Mouse (Mus musculus) MEL (cell line): ENCODE results near the gene Sort1.

ENCODE experiments used
- EP300 ChIP-seq, 2 experiments: IDR thresholded peaks; 2 replicates each; pipeline ENCODE4 v1.6.1; 2011; ENCODE audit warnings: improper control_type of control experiment in 2 of 2, low read length in 2 of 2, low read depth in 1 of 2, mild to moderate bottlenecking in 1 of 2
- MAX ChIP-seq: IDR thresholded peaks from 2 replicates; pipeline ENCODE4 v1.6.1; 2011; ENCODE audit warnings: low read length, improper control_type of control experiment
- NRF1 ChIP-seq: IDR thresholded peaks from 2 replicates; pipeline ENCODE4 v1.6.1; 2014; ENCODE audit warnings: low read depth, mild to moderate bottlenecking, inconsistent platforms, low read length, improper control_type of control experiment, moderate library complexity; ENCODE audit not compliant: poor library complexity, insufficient read depth, severe bottlenecking
- POLR2A ChIP-seq, 2 experiments: IDR thresholded peaks; 2 replicates each; pipeline ENCODE4 v1.6.1; 2011 to 2012; ENCODE audit warnings: low read length in 2 of 2, mild to moderate bottlenecking in 2 of 2, control low read depth in 1 of 2, improper control_type of control experiment in 1 of 2, low read depth in 1 of 2, moderate library complexity in 1 of 2; ENCODE audit not compliant: control insufficient read depth in 1 of 2, insufficient read depth in 1 of 2, poor library complexity in 1 of 2
- USF2 ChIP-seq, 2 experiments: IDR thresholded peaks; 2 replicates each; pipeline ENCODE4 v1.6.1; 2011 to 2012; ENCODE audit warnings: improper control_type of control experiment in 2 of 2, low read length in 2 of 2, borderline replicate concordance in 1 of 2, inconsistent platforms in 1 of 2, low read depth in 1 of 2, mild to moderate bottlenecking in 1 of 2; ENCODE audit not compliant: insufficient read depth in 1 of 2

- TF ChIP-seq MAX (no peak), POLR2A (IDR thresholded peaks at IDR 0.05; ENCODE audit: control insufficient read depth in 1 of 2, insufficient read depth in 1 of 2, low read depth in 1 of 2, low read length in 2 of 2, poor library complexity in 1 of 2) (no peak), USF2 (IDR thresholded peaks at IDR 0.05; ENCODE audit: borderline replicate concordance in 1 of 2, insufficient read depth in 1 of 2, low read depth in 1 of 2, low read length in 2 of 2) (no peak), NRF1 (no peak), EP300 (IDR thresholded peaks at IDR 0.05; ENCODE audit: low read depth in 1 of 2, low read length in 2 of 2) (no peak)
Observed at GRCm38 (mm10) chr3:108312414-108312813, 28.5 kb downstream of the Sort1 start.
